Mouse (Mus musculus) 416B (cell line): ENCODE measurements around the gene Oas1d.

Source experiments
- DNase-seq: peaks from one replicate; pipeline ENCODE4 v3.0.0; 2011; ENCODE audit warnings: low read depth

The Oas1d gene

GRCm38 (mm10) chr5:120968799-120969198 lies 54.5 kb downstream of the Oas1d start:
- DNase-seq, result no peak

GRCm38 (mm10) chr5:120969703-120970102 lies 55.4 kb downstream of the Oas1d start:
- no peak for DNase-seq
